Mouse (Mus musculus) G1E (cell line): ENCODE results near the gene Mfsd4a.

ENCODE experiments used
- CTCF ChIP-seq: IDR thresholded peaks from 2 replicates; pipeline ENCODE4 v1.5.1; 2012; ENCODE audit warnings: low read depth, low read length, inconsistent platforms, mixed read lengths
- GATA1 ChIP-seq: IDR thresholded peaks from 2 replicates; pipeline ENCODE4 v1.6.1; 2012; ENCODE audit warnings: borderline replicate concordance, low read length, inconsistent platforms, mixed read lengths
- GATA2 ChIP-seq: IDR thresholded peaks from 2 replicates; pipeline ENCODE4 v1.6.1; 2012; ENCODE audit warnings: low read depth, low read length, inconsistent platforms, borderline replicate concordance
- POLR2AphosphoS5 ChIP-seq: IDR thresholded peaks from 2 replicates; pipeline ENCODE4 v1.6.1; 2012; ENCODE audit warnings: low read depth, low read length, inconsistent platforms; ENCODE audit not compliant: insufficient replicate concordance
- TAL1 ChIP-seq: conservative IDR thresholded peaks from 2 replicates; pipeline ENCODE4 v1.6.1; 2012; ENCODE audit warnings: low read depth, low read length, inconsistent platforms, mixed read lengths

GRCm38 (mm10) chr1:132111411-132111810 is 43.5 kb upstream of the Mfsd4a start:
- no peak for TF ChIP-seq CTCF
- no peak for TF ChIP-seq TAL1
- TF ChIP-seq GATA1, result no peak
- TF ChIP-seq POLR2AphosphoS5, result no peak
- no peak for TF ChIP-seq GATA2
